Mouse (Mus musculus): ENCODE measurements around the gene Ncstn.

DNA sequence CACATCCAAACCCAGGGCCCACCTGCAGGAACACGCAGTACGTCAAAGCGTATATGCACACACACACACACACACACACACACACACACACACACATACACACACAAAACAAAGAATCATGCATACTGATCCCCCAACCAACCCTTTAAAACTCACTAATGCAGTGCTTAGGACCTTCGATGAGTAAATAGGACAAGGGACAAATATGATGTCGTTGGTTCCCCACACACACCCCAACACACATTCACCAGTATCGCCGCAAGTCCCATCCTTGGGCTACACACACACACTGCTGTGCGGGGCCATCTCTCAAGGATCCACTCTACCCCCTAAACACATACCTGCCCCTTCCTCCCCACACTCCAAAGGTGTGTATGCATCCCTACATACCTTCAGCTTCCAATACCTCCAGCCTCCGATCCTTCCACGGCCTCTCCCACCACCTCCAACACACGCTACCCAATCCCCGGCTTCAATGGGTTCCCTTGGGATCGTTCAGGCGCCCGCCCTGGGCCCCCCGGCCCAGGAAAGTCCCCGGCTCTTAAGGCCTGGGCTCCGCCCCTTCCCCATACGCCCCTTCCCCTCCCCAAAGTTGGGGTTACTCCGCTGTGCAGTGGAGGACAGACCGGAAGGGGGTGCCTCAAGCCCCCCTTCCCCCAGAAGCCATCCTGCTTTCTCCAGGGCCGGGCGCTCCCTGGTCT, 56.2 kb downstream of the Ncstn start:
- TF ChIP-seq CTCF (conservative IDR thresholded peaks at IDR 0.05; ENCODE audit: insufficient read depth, insufficient read length, low read depth, low read length) (no peak), POLR2A (IDR thresholded peaks at IDR 0.05; ENCODE audit: low read depth, low read length) (no peak)
